Mouse (Mus musculus) megakaryocyte, embryonic 14.5 days (primary cell): ENCODE data around the gene Eif3k.

Experiments
- FLI1 ChIP-seq: IDR thresholded peaks from 2 replicates; pipeline ENCODE4 v1.6.1; 2012; ENCODE audit warnings: low read length, inconsistent platforms, mixed read lengths
- GATA1 ChIP-seq: IDR thresholded peaks from 3 replicates; pipeline ENCODE4 v1.6.1; 2012; ENCODE audit warnings: mixed read lengths, low read length, inconsistent platforms, borderline replicate concordance

GRCm38 (mm10) chr7:29017222-29017621, 35.6 kb upstream of the Eif3k start:
- no peak for TF ChIP-seq GATA1
- no peak for TF ChIP-seq FLI1
